20 mouse cellular contexts compared by ENCODE assay signal in genomic region chr2:93150009-93150408, GRCm38 (mm10). TPM values are rescaled to one million over a fixed set of nuclear protein-coding genes. Genes with fewer than 3 reads are reported as not detected.
DNase-seq lines count a peak whose midpoint lies in the region; ATAC-seq lines count a peak whose summit lies in the region.
"Had no signal": no experiment of that assay in that cellular context is flagged by ENCODE, and none has a peak within 500 bp of the region (broad histone marks: within the 10 kb centered on the region; RNA-seq: fewer than 3 reads in every experiment).

No protein-coding gene starts in this region.

- H3K4me2 ChIP-seq in hindbrain, embryonic 12.5 days (replicated peaks): no peak overlapping the region
- H3K4me2 ChIP-seq: heart, embryonic 15.5 days; hindbrain, embryonic 14.5 days; kidney, embryonic 15.5 days; limb, embryonic 12.5 days; lung, embryonic 15.5 days; midbrain, embryonic 12.5 days had no signal

- peak overlapping the region; percentile 23; the same call in 1 of the 2 replicates for H3K27ac ChIP-seq in hindbrain, embryonic 10.5 days
- no peak overlapping the region for H3K27ac ChIP-seq in hindbrain, embryonic 12.5 days
- H3K27ac ChIP-seq: heart, embryonic 15.5 days; hindbrain, embryonic 14.5 days; kidney, embryonic 15.5 days; left cerebral cortex, adult 2 months; limb, embryonic 12.5 days; lung, embryonic 15.5 days; midbrain, embryonic 12.5 days had no signal

- H3K9me3 ChIP-seq in hindbrain, embryonic 10.5 days: no peaks in the 10 kb centered on the region
- H3K9me3 ChIP-seq in hindbrain, embryonic 12.5 days (replicated peaks): no peaks in the 10 kb centered on the region
- H3K9me3 ChIP-seq: heart, embryonic 15.5 days; kidney, embryonic 15.5 days; limb, embryonic 12.5 days; lung, embryonic 15.5 days; midbrain, embryonic 12.5 days had no signal

- 67% methylated on average over 2 of the region's 2 CpGs for WGBS in hindbrain, embryonic 10.5 days
- 74% methylated on average over 2 of the region's 2 CpGs for WGBS in hindbrain, embryonic 12.5 days

- peak; percentile 56 for DNase-seq in cerebellum, adult 11-12 months
- DNase-seq in cerebellum, postnatal 4 days (ENCODE audit: low spot score in 2 of 2): no peak
- no peak for DNase-seq in hindbrain, embryonic 10.5 days (ENCODE audit: low spot score)
- DNase-seq in MN1 (ENCODE audit: low spot score): peak; percentile 37
- DNase-seq in cerebellum, postnatal 10 days: peak; percentile 55 to 64
- no peak for DNase-seq in frontal cortex, postnatal 14 days (ENCODE audit: low spot score in 2 of 2)
- DNase-seq: adrenal gland, postnatal 25 days; kidney, adult 18-20 months; kidney, postnatal 25 days; thymus, postnatal 14 days had no signal

- ATAC-seq in hindbrain, embryonic 12.5 days (ENCODE audit: low FRiP score): no peak
- ATAC-seq: forebrain, embryonic 16.5 days had no signal

- no peak overlapping the region for H3K9ac ChIP-seq in hindbrain, embryonic 12.5 days
- H3K9ac ChIP-seq: heart, embryonic 15.5 days; hindbrain, embryonic 14.5 days; kidney, embryonic 15.5 days; limb, embryonic 12.5 days; lung, embryonic 15.5 days; midbrain, embryonic 12.5 days had no signal

- H3K27me3 ChIP-seq in hindbrain, embryonic 10.5 days (ENCODE audit: insufficient read depth, poor library complexity, severe bottlenecking): peaks cover 4% of the 10 kb centered on the region; the same call in 1 of the 2 replicates
- H3K27me3 ChIP-seq in hindbrain, embryonic 12.5 days: no peaks in the 10 kb centered on the region; the same call in 1 of the 2 replicates
- H3K27me3 ChIP-seq: heart, embryonic 15.5 days; kidney, embryonic 15.5 days; lung, embryonic 15.5 days; midbrain, embryonic 12.5 days had no signal

- H3K36me3 ChIP-seq in hindbrain, embryonic 10.5 days: no peaks in the 10 kb centered on the region
- no peaks in the 10 kb centered on the region for H3K36me3 ChIP-seq in hindbrain, embryonic 12.5 days
- H3K36me3 ChIP-seq: heart, embryonic 15.5 days; kidney, embryonic 15.5 days; limb, embryonic 12.5 days; lung, embryonic 15.5 days; midbrain, embryonic 12.5 days had no signal

- no peak overlapping the region for H3K4me3 ChIP-seq in hindbrain, embryonic 10.5 days
- no peak overlapping the region for H3K4me3 ChIP-seq in hindbrain, embryonic 12.5 days
- H3K4me3 ChIP-seq: erythroblast, embryonic 14.5 days; heart, embryonic 15.5 days; kidney, embryonic 15.5 days; left cerebral cortex, adult 2 months; limb, embryonic 12.5 days; lung, embryonic 15.5 days; midbrain, embryonic 12.5 days had no signal

- peaks cover 32% of the 10 kb centered on the region for H3K4me1 ChIP-seq in hindbrain, embryonic 10.5 days (replicated peaks)
- peaks cover 13% of the 10 kb centered on the region for H3K4me1 ChIP-seq in hindbrain, embryonic 12.5 days
- H3K4me1 ChIP-seq: kidney, embryonic 15.5 days; limb, embryonic 12.5 days; lung, embryonic 15.5 days had no signal

RNA-seq across cellular contexts. Expression of gene Trp53i11, which starts 37.3 kb away (rescaled TPM):
- 202 and 281 TPM in 2 replicates for polyA plus RNA-seq in hindbrain, embryonic 10.5 days (2016; fragmentation: Nextera tagmentation; extraction: Ambion mirVana)
- polyA plus RNA-seq in hindbrain, embryonic 12.5 days (2016; fragmentation: Nextera tagmentation; extraction: Ambion mirVana): 142 and 180 TPM in 2 replicates

Comparison
In these comparisons a context has a peak if more than half of its experiments do, and no peak if none do; other contexts are left out.
1. DNase-seq: peak in cerebellum, adult 11-12 months (single experiment), MN1 (single experiment) and cerebellum, postnatal 10 days (2 of 2); none in cerebellum, postnatal 4 days (0 of 2), hindbrain, embryonic 10.5 days (single experiment) and frontal cortex, postnatal 14 days (0 of 2).